Mouse (Mus musculus): ENCODE measurements around the gene Mbnl1.

GRCm38 (mm10) chr3:60575945-60576344 is 103.3 kb downstream of the Mbnl1 start:
- TF ChIP-seq POLR2A (IDR thresholded peaks at IDR 0.05; ENCODE audit: borderline replicate concordance, control insufficient read depth, low read depth, low read length) (no peak), CTCF (IDR thresholded peaks at IDR 0.05; ENCODE audit: control insufficient read depth, insufficient read depth, low read length) (no peak)
